Mouse (Mus musculus) CD4-positive helper T cell, adult 2 months (primary cell): ENCODE measurements around the gene Pdzrn4.

Experiments used
- DNase-seq: peaks from one replicate; pipeline ENCODE4 v3.0.0-alpha.2; 2012; ENCODE audit warnings: low read depth, missing footprints, low spot score

Pdzrn4 gene

GRCm38 (mm10) chr15:92584357-92585138 lies 187.9 kb downstream of the Pdzrn4 start:
- DNase-seq, result no peak

GRCm38 (mm10) chr15:92587431-92587830 lies 190.8 kb downstream of the Pdzrn4 start:
- no peak for DNase-seq

GRCm38 (mm10) chr15:92594721-92595120 lies 198.0 kb downstream of the Pdzrn4 start:
- no peak for DNase-seq

GRCm38 (mm10) chr15:92597011-92597780 lies 200.5 kb downstream of the Pdzrn4 start:
- no peak for DNase-seq

GRCm38 (mm10) chr15:92598380-92599295 lies 202.0 kb downstream of the Pdzrn4 start:
- no peak for DNase-seq

- DNase-seq, result no peak
Observed at GRCm38 (mm10) chr15:92599381-92599780, 202.7 kb downstream of the Pdzrn4 start.

- no peak for DNase-seq
Observed at GRCm38 (mm10) chr15:92610866-92611265, 214.2 kb downstream of the Pdzrn4 start.

GRCm38 (mm10) chr15:92612386-92612785 lies 215.7 kb downstream of the Pdzrn4 start:
- DNase-seq, result no peak

- no peak for DNase-seq
Observed at GRCm38 (mm10) chr15:92613228-92613627, 216.5 kb downstream of the Pdzrn4 start.

- DNase-seq, result no peak
Observed at GRCm38 (mm10) chr15:92621731-92622234, 225.1 kb downstream of the Pdzrn4 start.

GRCm38 (mm10) chr15:92622323-92622722 lies 225.6 kb downstream of the Pdzrn4 start:
- no peak for DNase-seq

GRCm38 (mm10) chr15:92629172-92629571 lies 232.5 kb downstream of the Pdzrn4 start:
- no peak for DNase-seq

- no peak for DNase-seq
Observed at GRCm38 (mm10) chr15:92634044-92634610, 237.4 kb downstream of the Pdzrn4 start.

- DNase-seq, result no peak
Observed at GRCm38 (mm10) chr15:92640212-92641082, 243.8 kb downstream of the Pdzrn4 start.

- DNase-seq, result no peak
Observed at GRCm38 (mm10) chr15:92671279-92672051, 274.8 kb downstream of the Pdzrn4 start.

GRCm38 (mm10) chr15:92676096-92676495 lies 279.4 kb downstream of the Pdzrn4 start:
- no peak for DNase-seq

GRCm38 (mm10) chr15:92678377-92678776 lies 281.7 kb downstream of the Pdzrn4 start:
- no peak for DNase-seq

- no peak for DNase-seq
Observed at GRCm38 (mm10) chr15:92679541-92679940, 282.9 kb downstream of the Pdzrn4 start.

GRCm38 (mm10) chr15:92696276-92696956 lies 299.7 kb downstream of the Pdzrn4 start:
- DNase-seq, result no peak
